Mouse (Mus musculus) skeletal muscle tissue, adult 2 months (tissue): ENCODE results near the gene Aloxe3.
A peak's percentile ranks its signal among the peaks of the same experiment; 100 is the strongest.
"Not testable (repeated sequence)": the region's sequence is repeated elsewhere in the genome, so short reads cannot be mapped to it uniquely, and the experiment has no call there.

Experiments used
- DNase-seq: peaks from one replicate; pipeline ENCODE4 v3.0.0-alpha.2; 2012; ENCODE audit warnings: low read depth, low spot score

Gene Aloxe3

GRCm38 (mm10) chr11:69125852-69125918 lies at the start of gene Aloxe3:
Gene Aloxe3 (plus strand): TSS chr11:69125896.
- DNase-seq = no peak

DNA sequence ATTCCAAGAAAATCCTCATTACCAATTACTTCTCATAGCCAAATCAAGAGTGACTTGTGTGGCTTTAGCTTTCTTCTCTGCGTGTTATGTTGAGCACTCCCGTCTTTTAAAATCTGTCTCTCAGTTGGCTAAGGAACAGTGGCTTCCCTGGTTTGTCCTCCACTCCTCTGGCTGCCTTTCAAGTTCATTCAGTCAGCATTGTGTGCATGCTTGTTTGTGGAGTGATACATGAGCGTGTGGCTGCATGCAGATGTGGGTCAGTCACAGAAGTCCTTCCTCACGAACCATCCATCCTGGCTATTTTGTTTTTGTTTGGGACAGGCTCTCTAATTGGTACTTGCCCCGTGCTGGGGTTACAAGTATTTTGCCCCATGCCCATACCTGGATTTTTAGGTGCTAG lies 49.1 kb upstream of the Aloxe3 start:
- no peak for DNase-seq

- DNase-seq = no peak
Observed at GRCm38 (mm10) chr11:69077316-69077715, 48.4 kb upstream of the Aloxe3 start.

GRCm38 (mm10) chr11:69078041-69078440 lies 47.7 kb upstream of the Aloxe3 start:
- no peak for DNase-seq

GRCm38 (mm10) chr11:69078805-69079438 lies 46.8 kb upstream of the Aloxe3 start:
- DNase-seq = no peak

- no peak for DNase-seq
Observed at GRCm38 (mm10) chr11:69080102-69080854, 45.4 kb upstream of the Aloxe3 start.

GRCm38 (mm10) chr11:69080855-69081222 lies 44.9 kb upstream of the Aloxe3 start:
- no peak for DNase-seq

DNA sequence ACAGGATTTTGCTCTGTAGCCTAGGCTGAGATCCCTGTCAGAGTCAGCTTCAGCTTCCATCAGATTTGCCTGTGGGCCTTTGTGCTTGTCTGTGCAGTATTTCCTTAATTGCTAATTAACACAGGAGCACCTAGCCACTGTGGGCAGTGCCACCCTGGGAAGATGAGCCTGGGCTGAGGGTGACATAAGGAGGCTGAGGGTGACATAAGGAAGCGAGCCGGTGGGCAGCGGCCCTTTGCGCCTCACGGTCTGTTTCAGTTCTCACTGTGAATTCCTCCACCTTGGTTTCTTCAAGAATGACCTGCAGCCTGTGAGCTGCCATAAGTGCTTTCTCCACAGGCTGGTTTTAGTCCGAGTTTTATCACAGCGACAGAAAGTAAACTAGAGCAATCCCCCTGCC lies 44.1 kb upstream of the Aloxe3 start:
- DNase-seq = no peak

DNA sequence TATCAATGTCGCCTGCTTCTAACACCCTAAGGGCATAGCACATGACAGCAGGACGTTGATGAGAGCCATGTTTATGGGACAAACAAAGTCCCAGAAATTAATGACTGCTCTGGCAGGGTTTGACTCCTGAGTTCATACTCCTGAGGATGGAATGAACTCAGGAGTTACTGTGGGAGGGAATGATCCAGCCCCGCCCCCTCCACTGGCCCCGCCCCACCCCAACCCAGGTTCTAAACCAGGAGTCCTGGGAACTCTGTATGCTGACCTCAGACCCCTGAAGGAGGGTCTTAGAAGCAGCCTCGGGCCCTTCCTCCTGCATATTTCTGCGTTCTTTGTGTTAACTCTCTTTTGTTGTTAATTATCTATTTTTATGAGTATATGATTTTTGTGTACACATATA lies 40.1 kb upstream of the Aloxe3 start:
- no peak for DNase-seq

DNA sequence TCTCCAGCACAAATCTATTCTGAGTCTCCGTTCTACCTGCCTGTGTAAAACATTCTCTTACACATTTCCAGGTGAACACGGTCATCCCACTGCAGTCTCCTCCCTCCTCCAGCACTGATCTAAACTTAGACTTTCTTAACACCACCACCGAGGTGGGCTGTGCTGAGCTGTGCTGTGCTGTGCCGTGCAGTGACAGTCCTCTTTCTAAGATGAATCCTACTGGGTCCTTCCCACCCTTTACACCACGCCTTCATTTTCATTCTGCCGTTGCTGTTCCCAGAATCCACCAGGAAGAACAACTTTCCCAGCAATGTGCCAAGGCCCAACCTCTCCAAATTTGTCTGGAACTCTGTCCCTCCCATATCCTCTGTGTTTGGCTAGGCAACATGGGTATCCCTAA lies 39.3 kb upstream of the Aloxe3 start:
- no peak for DNase-seq

DNA sequence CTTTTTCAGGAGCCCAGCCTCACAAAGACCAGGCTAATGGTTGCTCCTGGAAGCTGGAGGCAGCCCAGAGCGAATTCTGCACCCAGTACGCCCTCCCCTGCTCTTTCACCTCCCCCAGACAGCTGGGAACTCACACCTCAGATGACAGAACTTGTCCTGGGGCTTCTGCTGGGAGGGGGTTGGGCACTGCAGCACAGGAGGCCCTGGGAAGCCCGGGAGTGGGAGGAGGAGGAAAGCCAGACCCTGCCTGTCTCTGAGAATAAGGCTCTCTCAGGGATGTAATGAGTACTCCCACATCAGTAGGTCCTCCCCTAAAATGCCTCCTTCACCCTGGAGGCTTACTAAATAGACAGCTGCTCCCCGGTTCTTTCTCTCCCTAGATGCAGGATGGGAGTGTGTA lies 38.6 kb upstream of the Aloxe3 start:
- DNase-seq = no peak

DNA sequence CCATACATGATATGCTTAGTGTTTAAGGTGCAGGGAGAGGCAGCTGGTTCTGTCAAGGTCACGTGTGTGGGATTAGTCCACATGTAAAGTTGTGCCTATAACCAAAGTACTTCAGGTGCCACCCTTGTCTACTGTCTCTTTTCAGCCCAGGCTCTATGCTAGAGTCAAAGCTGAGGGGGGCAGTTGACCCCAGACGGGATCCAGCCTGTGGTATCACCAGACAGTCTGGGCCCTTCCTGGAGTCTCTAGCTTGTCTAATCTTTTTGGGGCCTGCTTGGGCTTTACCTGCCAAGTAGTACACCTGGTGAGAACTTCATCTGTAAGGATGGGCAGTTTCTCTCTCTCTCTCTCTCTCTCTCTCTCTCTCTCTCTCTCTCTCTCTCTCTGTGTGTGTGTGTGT lies 38.1 kb upstream of the Aloxe3 start:
- no peak for DNase-seq

DNA sequence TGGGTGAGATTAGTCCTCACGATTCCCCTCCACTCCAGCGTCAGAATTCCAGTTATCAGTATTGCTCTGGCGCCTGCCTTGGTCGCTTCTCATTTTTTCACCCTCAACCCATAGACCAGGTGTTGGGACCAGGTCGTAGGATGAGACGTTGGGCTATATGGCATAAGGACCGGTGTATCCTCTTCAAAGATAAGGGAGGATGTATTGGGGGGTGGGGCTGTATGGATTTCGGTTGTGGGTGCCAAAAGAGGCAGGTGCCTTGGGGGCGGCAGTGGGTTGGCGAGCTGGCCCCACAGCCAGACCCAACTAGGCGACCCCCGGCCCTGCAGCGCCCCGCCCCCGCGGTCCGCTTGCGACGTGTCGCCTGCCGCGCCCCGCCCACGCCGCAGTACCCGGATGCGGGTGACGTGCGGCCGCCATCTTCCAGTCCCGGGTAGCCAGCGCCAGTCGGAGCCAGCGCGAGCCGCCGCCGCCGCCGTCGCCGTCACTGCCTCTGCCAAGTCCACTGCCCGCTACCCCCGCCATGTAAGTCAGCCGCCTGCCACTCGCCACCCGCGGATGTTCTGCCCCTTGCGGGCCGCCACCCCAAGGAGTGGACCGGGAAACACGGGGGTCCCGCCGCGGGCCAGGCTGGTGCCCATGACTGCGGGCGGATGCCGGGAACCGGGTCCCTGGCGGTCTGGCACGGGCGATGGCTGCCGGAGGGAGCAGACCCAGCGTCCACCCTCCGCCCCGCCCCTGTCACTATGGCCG lies 37.4 kb upstream of the Aloxe3 start, which contains the start of gene Vamp2:
Vamp2 (plus strand) TSS at position 388 of the 753 bp plus-strand sequence.
- DNase-seq = peak; percentile 81

DNA sequence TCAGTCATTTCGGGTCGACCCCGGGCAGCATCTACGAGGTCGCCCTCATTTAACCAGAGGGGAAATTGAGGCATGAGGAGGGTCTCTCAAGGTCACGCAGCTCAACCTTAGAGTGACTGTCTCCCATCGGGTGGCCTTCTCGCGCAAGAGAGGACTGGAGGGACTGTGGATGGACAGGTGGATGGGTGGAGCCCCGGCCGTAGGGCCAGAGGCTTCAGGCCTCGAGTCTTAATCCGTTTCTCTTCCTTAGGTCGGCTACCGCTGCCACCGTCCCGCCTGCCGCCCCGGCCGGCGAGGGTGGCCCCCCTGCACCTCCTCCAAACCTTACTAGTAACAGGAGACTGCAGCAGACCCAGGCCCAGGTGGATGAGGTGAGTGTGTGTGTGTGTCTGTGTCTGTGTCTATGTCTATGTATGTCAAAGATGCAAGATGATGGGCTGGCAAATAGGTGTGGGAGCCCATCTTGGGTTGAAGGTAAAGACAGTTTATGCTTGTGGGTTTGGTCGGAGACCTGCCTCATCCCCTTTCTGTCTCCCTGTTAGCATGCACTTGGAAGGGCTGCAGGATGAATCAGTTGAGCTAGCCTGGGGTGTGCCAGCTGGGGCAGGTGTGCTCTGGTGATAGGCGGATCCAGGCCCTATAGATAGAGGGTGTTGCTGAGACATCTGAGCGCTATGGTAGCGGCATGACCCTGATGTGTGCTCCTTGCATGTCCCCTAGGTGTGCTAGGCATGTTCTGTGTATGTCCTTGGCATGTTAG lies 36.7 kb upstream of the Aloxe3 start:
- no peak for DNase-seq

DNA sequence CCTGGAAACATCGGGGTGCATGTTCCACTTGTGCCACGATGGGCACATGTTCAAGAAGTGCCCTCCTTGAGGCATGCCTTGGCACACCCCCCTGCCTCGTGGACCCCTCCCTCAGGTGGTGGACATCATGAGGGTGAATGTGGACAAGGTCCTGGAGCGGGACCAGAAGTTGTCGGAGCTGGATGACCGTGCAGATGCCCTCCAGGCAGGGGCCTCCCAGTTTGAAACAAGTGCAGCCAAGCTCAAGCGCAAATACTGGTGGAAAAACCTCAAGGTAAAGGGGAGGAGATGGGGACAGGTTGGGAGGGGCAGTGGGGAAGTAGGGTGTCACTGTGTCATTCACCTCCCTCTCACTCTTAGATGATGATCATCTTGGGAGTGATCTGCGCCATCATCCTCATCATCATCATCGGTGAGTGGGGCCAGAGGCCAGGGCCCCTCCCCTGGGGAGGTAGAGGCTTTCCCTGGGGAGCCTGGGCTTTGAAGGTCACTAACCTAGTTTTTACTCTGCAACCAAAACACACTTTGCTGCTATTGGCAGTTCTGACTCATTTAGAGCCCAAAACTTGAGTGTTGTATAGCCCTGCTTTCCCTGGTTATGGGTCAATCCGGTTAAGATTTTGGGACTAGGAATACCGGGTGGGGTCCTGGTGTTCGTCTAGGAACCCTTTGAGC lies 35.9 kb upstream of the Aloxe3 start:
- DNase-seq = no peak

- no peak for DNase-seq
Observed at GRCm38 (mm10) chr11:69090367-69090766, 35.3 kb upstream of the Aloxe3 start.

- DNase-seq = no peak
Observed at GRCm38 (mm10) chr11:69091566-69092385, 33.9 kb upstream of the Aloxe3 start.

DNA sequence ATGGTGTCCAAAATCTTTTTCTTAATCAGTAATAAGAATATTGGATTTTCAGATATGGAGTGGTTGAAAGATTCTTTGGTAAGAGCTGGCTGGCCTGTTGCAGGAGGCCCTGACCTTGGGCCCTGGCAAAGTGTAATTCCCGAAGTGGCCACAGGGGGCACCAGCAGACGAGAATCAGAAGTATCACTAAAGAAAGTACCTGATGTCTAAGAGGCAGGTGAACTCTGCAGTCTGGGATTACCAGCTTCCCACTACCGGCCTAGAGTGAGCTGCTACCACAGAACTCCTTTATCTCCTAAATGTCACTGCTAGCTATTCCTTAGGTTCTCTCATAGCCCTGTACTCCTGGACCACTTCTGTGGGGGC lies 33.3 kb upstream of the Aloxe3 start:
- DNase-seq = peak; percentile 72

DNA sequence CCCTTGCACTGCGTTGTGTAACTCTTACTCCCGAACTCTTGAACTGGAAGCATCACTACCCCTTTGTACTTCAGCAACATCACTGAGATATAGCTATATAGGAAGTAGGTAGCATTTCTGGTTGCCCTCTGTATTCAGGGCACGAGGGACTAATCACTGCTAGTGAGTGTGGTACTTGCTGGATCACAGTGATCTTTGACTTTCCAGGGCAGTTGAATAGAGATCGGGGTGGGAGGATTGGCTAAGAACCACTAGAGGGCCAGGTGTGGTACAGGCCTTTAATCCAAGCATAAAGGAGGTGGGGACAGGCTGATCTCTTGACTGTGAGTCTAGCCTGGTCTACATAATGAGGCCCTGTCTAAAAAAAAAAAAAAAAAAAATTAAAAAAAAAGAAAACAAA lies 32.8 kb upstream of the Aloxe3 start:
- no peak for DNase-seq

- not testable (repeated sequence) for DNase-seq
Observed at GRCm38 (mm10) chr11:69093856-69094255, 31.8 kb upstream of the Aloxe3 start.
